Mouse (Mus musculus): ENCODE results near the gene Vps54.

DNA sequence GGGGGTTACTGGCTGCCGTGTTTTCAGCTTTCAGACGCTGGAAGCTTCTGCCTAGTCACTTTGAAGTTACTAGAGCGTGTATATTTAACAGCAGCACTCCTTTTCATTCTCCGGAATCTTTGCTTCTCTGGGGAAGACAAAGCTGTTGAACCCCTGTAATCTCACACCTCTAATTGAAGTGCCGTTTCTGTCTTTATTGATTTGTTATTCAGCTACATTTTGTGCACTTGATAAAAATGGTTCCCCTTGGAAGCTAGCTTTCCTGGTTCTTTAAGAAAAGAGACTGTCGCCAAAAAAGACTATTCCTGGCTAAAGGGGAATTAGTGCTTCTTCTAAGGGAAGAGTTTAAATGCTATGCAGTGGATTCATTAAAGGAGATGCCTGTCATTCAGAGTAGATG, 70.4 kb downstream of the Vps54 start:
- TF ChIP-seq CTCF (IDR thresholded peaks at IDR 0.05; ENCODE audit: low read depth), result no peak
- TF ChIP-seq EP300 (IDR thresholded peaks at IDR 0.05; ENCODE audit: low read depth), result no peak

Measured in liver, postnatal 0 days (tissue).